Mouse (Mus musculus) adrenal gland, adult 18-20 months (tissue): ENCODE data around the gene 1700088E04Rik. TPM values are rescaled to one million over a fixed set of nuclear protein-coding genes. Genes with fewer than 3 reads are reported as not detected.

Experiments used
- DNase-seq, 2 experiments: peaks; one replicate each; pipeline ENCODE4 v3.0.0; 2021 to 2022; ENCODE audit warnings: low spot score in 2 of 2
- long read RNA-seq, 2 experiments: library from polyadenylated mRNA; stranded (forward); transcript quantifications; one replicate each; pipeline ENCODE4 v2.0.0; 2021
- total RNA-seq, 2 experiments: library from RNA; stranded (reverse); gene quantifications; 1 replicate in 1 of 2; 2 replicates in 1 of 2; pipeline ENCODE4 v1.2.3; 2021

The 1700088E04Rik gene
- 1 to 10 TPM; 7.2 to 8.2 TPM for total RNA-seq
- long read RNA-seq, experiment 1, partial matches to known transcripts = 0 of 3 reads
- long read RNA-seq, experiment 1, other reads (novel, unspliced or antisense) = 1 of 3 reads
- long read RNA-seq, experiment 2, partial matches to known transcripts = 0 of 10 reads
- long read RNA-seq, experiment 2, other reads (novel, unspliced or antisense) = 4 of 10 reads

DNA sequence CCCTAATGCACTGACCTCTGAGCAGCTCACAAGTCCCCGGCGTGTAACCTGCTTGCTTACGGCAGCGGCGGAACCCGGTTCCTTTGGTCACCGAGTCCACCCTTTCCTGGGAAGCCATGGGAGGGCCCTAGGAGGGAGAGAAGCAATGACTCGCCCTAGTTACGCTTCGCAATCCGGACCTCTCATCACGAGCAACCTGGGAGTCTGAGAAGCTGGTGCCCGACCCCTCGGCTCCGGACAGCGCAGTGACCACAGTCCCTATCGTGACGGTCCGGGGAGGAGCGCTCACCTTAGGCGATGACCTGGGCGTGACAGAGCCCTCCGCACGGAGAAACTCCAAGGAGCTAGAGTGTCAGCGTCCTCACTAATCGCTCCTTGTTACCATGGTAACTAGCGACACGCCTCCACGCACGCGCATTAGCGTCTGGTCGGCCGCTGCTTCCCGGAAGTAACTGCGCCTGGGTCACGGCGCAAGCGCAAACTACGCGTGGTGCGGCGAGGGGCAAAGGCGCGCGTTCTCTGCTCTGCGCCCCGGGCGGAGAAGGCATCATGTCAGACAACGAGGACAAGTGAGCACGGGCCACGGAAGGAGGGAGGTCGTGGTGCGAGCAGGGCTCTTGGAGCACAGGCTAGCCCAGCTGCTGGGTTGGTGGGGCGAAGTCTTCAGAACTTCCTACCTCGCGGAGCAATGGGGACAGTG is at the start of gene 1700088E04Rik, which contains the start of gene Polr2f:
Gene 1700088E04Rik (minus strand): TSS at position 388 of the 700 bp plus-strand sequence.
Gene Polr2f (plus strand): TSS at position 144 of the 700 bp plus-strand sequence.
- peak; percentile 94 to 96 for DNase-seq

- no peak for DNase-seq
Observed at GRCm38 (mm10) chr15:79187819-79188218, 46.8 kb upstream of the 1700088E04Rik start.

- no peak for DNase-seq
Observed at GRCm38 (mm10) chr15:79185213-79185612, 44.2 kb upstream of the 1700088E04Rik start.

GRCm38 (mm10) chr15:79176905-79177304 is 35.9 kb upstream of the 1700088E04Rik start:
- no peak for DNase-seq

- no peak for DNase-seq
Observed at GRCm38 (mm10) chr15:79166712-79167111, 25.7 kb upstream of the 1700088E04Rik start.

DNA sequence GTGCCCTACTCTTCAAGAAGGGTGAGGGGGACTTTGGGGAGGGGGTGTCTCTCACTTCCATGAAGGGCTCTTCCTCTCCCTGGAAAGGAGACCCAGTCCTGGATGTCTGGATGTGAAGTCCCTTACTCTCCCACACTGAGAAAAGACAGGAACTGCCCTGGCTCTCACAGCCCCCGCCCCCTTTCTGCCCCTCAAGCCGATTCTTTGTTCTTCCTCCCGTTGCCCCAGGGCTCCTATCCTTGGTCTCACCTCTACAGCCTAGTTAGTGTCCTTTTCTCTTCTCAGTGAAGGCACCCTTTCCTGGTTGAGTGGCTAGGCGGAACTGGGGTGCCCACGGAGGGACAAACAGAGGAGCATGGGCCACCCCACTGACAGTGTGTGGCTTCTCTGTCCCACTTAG is 24.1 kb upstream of the 1700088E04Rik start, which contains the start of gene Sox10:
Gene Sox10 (minus strand): TSS at position 101 of the 400 bp plus-strand sequence.
- DNase-seq = no peak

- no peak for DNase-seq
Observed at GRCm38 (mm10) chr15:79164251-79164650, 23.2 kb upstream of the 1700088E04Rik start.

- DNase-seq = no peak
Observed at GRCm38 (mm10) chr15:79162822-79163221, 21.8 kb upstream of the 1700088E04Rik start.

- no peak for DNase-seq
Observed at GRCm38 (mm10) chr15:79162301-79162700, 21.2 kb upstream of the 1700088E04Rik start.

DNA sequence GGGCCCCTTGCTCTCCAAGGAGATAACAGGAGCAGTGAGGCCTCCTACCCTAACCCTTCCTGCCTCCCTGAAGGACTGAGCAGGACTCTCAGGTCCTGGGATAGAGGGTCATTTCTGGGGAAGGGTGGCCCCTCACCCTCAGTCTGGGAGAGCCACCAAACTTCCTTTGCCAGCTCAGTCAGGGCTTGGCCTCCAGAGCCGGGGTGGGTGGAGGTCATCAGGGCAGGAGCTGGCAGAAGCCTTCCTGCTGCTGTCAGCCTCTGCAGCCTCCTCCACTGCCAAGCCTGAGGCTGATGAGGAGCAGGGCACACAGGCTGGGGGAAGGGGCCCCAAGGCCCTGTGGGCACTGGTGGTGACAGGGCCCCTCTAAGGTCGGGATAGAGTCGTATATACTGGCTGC is 14.5 kb upstream of the 1700088E04Rik start:
- DNase-seq = no peak

GRCm38 (mm10) chr15:79152709-79153108 is 11.7 kb upstream of the 1700088E04Rik start:
- DNase-seq = no peak

- DNase-seq = no peak
Observed at GRCm38 (mm10) chr15:79151881-79152280, 10.8 kb upstream of the 1700088E04Rik start.

GRCm38 (mm10) chr15:79148533-79148932 is 7.5 kb upstream of the 1700088E04Rik start:
- peak; percentile 76 to 90 for DNase-seq

GRCm38 (mm10) chr15:79145522-79145921 is 4.5 kb upstream of the 1700088E04Rik start:
- DNase-seq = no peak

DNA sequence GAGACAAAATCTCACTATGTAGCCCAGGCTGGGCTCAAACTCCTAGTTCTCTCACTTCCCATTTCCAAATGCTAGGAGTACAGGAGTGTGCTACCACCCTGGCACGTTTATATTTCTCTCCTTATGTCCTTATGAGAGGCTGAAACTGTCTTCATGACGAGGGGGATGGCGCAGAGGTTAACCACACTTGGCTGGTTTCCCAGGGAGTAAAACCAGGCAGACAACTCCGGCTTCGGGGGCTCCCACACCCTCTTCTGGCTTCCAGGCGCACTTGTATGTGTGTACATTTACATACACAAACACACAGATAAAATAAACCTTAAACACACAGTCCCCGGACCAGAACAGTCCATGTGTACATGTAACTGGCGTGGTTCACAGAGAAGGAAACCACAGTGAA is 3.0 kb upstream of the 1700088E04Rik start:
- DNase-seq = no peak

DNA sequence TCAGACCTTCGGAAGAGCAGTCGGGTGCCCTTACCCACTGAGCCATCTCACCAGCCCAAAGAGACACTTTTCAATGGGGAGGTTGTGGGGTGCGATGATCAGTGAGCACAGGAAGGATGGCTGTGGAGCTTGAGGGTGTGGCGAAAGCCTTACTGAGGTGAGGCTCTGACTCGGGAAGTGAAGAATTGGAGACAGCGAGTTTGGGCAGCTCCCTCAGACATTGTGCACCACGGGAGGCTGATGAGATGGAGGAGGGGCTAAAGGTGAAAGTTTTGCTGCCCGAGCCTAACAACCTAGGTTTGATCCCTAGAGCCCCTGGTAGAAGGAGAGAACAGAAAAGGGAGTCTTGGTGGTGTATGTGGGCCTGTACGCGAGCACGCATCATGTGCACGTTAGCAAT is 2.3 kb upstream of the 1700088E04Rik start:
- no peak for DNase-seq

- no peak for DNase-seq
Observed at GRCm38 (mm10) chr15:79141566-79141917, 489 bp upstream of the 1700088E04Rik start.

DNA sequence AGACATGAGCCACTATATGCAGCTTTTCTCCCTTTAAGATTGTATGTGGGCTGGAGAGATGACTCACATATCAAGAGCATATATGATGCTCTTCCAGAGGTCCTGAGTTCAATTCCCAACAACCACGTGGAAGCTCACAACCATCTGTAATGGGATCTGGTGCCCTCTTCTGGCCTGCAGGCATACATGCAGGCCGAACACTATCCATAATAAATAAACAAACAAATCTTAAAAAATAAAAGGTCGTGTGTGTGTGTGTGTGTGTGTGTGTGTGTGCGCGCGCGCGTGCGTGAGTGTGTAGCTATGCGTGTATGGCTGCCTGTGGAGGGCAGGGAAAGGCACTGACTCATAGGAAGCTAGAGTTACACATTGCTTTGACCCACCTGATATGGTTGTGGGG is 1.4 kb downstream of the 1700088E04Rik start:
- no peak for DNase-seq

GRCm38 (mm10) chr15:79135783-79136575 is 5.1 kb downstream of the 1700088E04Rik start:
- no peak for DNase-seq

GRCm38 (mm10) chr15:79135332-79135731 is 5.7 kb downstream of the 1700088E04Rik start:
- DNase-seq = no peak

- DNase-seq = no peak
Observed at GRCm38 (mm10) chr15:79134496-79135270, 6.4 kb downstream of the 1700088E04Rik start.
